Mouse (Mus musculus): Measurements from ENCODE around the gene Fzd5.

Gene Fzd5

DNA sequence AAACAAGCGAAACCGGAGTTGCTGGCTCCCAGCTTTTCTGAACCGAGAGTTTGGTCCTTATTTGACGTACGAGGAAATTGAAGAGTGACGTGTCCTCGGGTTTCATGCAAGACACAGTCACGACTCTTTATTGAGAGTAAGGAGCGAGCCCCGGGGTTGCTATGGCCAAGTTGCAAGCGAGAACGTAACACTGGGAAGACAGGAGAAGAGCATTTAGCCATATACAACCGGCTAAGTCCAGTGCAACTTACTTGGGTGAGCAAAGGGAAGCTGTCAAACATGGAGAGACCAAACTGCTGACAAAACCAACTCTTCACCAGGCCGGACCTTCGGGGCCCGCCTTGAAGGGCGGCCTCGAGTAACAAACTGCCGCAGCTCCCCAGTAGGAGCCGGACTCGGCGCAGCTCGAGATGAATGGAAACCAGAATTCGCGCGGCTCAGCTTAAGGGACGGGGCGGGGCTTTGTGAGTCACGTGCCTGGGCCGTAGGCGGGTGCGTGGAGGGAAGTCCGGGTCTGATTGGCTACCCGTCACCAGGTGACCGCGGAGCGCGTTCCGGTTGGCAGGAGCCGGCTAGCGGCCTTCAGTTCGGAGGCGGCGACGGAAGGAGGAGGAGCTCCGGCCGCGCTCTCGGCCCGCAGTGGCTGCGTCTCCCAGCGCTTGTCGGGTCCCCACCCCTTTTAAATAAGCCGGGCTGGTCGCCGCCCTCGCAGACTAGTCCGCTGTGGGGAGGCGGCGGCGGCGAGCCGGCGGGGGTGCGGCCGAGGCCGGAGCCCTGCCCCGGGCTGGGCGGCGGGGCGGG, 47.1 kb downstream of the Fzd5 start, which contains the start of gene Ccnyl1:
Ccnyl1 (plus strand) TSS at position 243 of the 801 bp plus-strand sequence.
- DNase-seq (ENCODE audit: inconsistent age in 2 of 2, low spot score in 1 of 2), result peak; percentile 99

DNA sequence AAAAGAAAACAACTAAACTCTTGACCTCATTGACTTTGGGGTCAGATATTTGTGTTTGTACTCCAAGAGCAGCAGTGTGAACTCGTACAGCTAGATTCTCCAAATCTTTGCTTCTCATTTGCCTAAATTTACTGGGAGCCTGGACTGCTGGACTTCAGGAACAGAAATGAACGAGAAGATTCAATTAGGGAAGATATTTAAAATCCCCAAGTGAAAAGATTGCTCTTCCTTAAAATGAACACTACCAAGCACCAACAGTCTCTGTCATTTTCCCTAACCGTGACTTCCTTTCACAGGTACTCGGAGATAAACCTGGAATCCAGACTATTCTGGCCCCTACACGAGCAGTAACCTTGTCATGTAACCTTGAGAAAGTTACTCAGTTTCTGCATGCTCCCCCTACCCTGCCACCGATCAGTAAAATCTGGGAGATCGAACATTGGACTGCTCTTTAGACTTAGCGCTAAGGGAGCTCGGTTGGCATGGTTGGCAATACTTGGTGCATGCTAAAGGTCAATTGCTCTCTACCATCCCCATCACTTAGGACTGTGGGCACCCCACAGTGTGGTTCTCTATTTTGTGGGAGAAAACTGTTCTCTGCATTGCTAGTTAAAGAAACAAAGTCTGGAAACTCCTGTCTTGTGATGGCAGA, 47.9 kb downstream of the Fzd5 start:
- DNase-seq (ENCODE audit: inconsistent age in 2 of 2, low spot score in 1 of 2), result no peak

- DNase-seq (ENCODE audit: inconsistent age in 2 of 2, low spot score in 1 of 2), result no peak
Measured at GRCm38 (mm10) chr1:64688046-64688445, 49.5 kb downstream of the Fzd5 start.

DNA sequence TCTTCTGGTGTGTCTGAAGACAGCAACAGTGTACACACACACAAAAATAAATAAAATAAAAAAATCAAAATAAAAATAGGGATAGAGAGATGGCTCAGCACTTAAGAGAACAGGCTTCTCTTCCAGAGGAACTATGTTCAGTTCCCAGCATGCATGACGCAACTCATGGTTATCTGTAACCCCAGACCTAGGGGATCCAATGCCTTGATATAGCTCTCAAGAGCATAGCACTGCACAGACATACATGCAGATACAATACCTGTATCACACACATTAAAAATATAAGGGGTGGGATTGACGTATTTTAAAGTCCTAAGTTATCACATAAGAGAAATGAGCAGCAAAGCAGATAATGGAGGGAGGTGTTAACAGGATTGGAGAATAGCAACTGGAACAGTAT, 53.1 kb downstream of the Fzd5 start:
- DNase-seq (ENCODE audit: inconsistent age in 2 of 2, low spot score in 1 of 2), result no peak

- no peak for DNase-seq (ENCODE audit: inconsistent age in 2 of 2, low spot score in 1 of 2)
Measured at GRCm38 (mm10) chr1:64683039-64683438, 54.5 kb downstream of the Fzd5 start.

- no peak for DNase-seq (ENCODE audit: inconsistent age in 2 of 2, low spot score in 1 of 2)
Measured at GRCm38 (mm10) chr1:64681499-64681898, 56.1 kb downstream of the Fzd5 start.
